In the genomic region with DNA sequence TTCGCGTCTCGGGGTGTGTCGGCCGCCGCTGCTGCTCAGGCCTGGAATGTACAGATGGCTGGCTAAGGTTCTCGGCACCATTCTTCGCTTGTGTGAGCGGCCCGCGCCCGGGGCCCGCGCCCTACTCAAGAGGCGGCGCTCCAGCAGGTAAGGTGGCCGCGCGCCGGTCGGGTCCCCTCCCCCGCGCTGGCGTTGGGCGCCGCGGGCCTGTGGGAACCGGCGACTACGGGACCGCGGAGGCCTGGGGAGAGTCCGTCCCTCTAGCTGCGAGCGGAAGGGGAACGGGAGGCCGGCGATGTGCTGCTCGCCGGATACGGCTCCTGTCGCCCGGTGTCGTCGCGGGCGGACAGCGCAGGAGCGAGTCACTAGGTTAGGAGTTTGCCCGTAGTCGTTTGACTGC, we compare ENCODE assay signal across 8 mouse cellular contexts. TPM values are rescaled to one million over a fixed set of nuclear protein-coding genes. Genes with fewer than 3 reads are reported as not detected.
DNase-seq lines count a peak whose midpoint lies in the region; ATAC-seq and TF ChIP-seq lines count a peak whose summit lies in the region.

No protein-coding gene starts in this region.

- peak; percentile 68 for ATAC-seq in forebrain, embryonic 12.5 days (ENCODE audit: low FRiP score)
- peak; percentile 69 for ATAC-seq in liver, embryonic 11.5 days (replicated peaks; ENCODE audit: low FRiP score)
- peak; percentile 74 for ATAC-seq in neural tube, embryonic 15.5 days (ENCODE audit: low FRiP score)

- no peak for TF ChIP-seq EP300 in heart, adult 2 months (IDR thresholded peaks at IDR 0.05; ENCODE audit: insufficient read depth, low read depth, low read length)

- intact Hi-C loops in heart, adult 2 months (cut with DNase I): loop anchor here (5.0 to 10.0 kb wide), 2 partner anchors 62 to 845 kb away; partner anchors contain the start of genes Dnajb11, Tbccd1 and Tmem41a

- no peaks in the 10 kb centered on the region for H3K27me3 ChIP-seq in heart, adult 2 months (ENCODE audit: control insufficient read depth, insufficient read depth, low read length)
- H3K27me3 ChIP-seq in E14TG2a.4 (ENCODE audit: insufficient read depth, low read length): no peaks in the 10 kb centered on the region; the same call in 1 of the 2 replicates
- H3K27me3 ChIP-seq in forebrain, embryonic 12.5 days: no peaks in the 10 kb centered on the region
- no peaks in the 10 kb centered on the region for H3K27me3 ChIP-seq in liver, embryonic 11.5 days (replicated peaks; ENCODE audit: control insufficient read depth, insufficient read depth, low read length)
- no peaks in the 10 kb centered on the region for H3K27me3 ChIP-seq in neural tube, embryonic 15.5 days (replicated peaks)

- TF ChIP-seq CTCF in heart, adult 2 months (IDR thresholded peaks at IDR 0.05): no peak
- TF ChIP-seq CTCF in E14TG2a.4 (conservative IDR thresholded peaks at IDR 0.05; ENCODE audit: low read length): no peak

- H3K4me2 ChIP-seq in forebrain, embryonic 12.5 days: peak overlapping the region; percentile 82
- H3K4me2 ChIP-seq in liver, embryonic 11.5 days: peak overlapping the region; percentile 70
- H3K4me2 ChIP-seq in neural tube, embryonic 15.5 days: peak overlapping the region; percentile 69

- peak overlapping the region; percentile 86 for H3K4me3 ChIP-seq in heart, adult 2 months
- H3K4me3 ChIP-seq in E14TG2a.4 (replicated peaks; ENCODE audit: low read length): peak overlapping the region; percentile 99
- peak overlapping the region; percentile 72 for H3K4me3 ChIP-seq in forebrain, embryonic 12.5 days (replicated peaks)
- peak overlapping the region; percentile 96 for H3K4me3 ChIP-seq in liver, embryonic 11.5 days (ENCODE audit: low read depth, low read length)
- H3K4me3 ChIP-seq in neural tube, embryonic 15.5 days (replicated peaks): peak overlapping the region; percentile 95

- no peaks in the 10 kb centered on the region for H3K36me3 ChIP-seq in heart, adult 2 months (ENCODE audit: control insufficient read depth, insufficient read depth, low read length)
- peaks cover 27% of the 10 kb centered on the region for H3K36me3 ChIP-seq in E14TG2a.4 (ENCODE audit: insufficient read depth, low read length)
- H3K36me3 ChIP-seq in forebrain, embryonic 12.5 days (replicated peaks): no peaks in the 10 kb centered on the region
- H3K36me3 ChIP-seq in liver, embryonic 11.5 days (ENCODE audit: control insufficient read depth, insufficient read depth, low read length): no peaks in the 10 kb centered on the region
- H3K36me3 ChIP-seq in neural tube, embryonic 15.5 days: no peaks in the 10 kb centered on the region

- peak overlapping the region; percentile 93 for H3K9ac ChIP-seq in heart, adult 2 months (ENCODE audit: low read depth, low read length)
- peak overlapping the region; percentile 76 for H3K9ac ChIP-seq in forebrain, embryonic 12.5 days
- peak overlapping the region; percentile 95 for H3K9ac ChIP-seq in liver, embryonic 11.5 days (ENCODE audit: low read depth, low read length)
- peak overlapping the region; percentile 82 for H3K9ac ChIP-seq in neural tube, embryonic 15.5 days (replicated peaks)

- H3K9me3 ChIP-seq in E14TG2a.4 (ENCODE audit: low read length): no peaks in the 10 kb centered on the region
- H3K9me3 ChIP-seq in forebrain, embryonic 12.5 days: no peaks in the 10 kb centered on the region
- H3K9me3 ChIP-seq in liver, embryonic 11.5 days (ENCODE audit: control insufficient read depth, low read length): no peaks in the 10 kb centered on the region
- no peaks in the 10 kb centered on the region for H3K9me3 ChIP-seq in neural tube, embryonic 15.5 days (replicated peaks)

- DNase-seq in heart, adult 2 months: no peak
- DNase-seq in heart, adult 11 months: no peak
- no peak for DNase-seq in liver, embryonic 11.5 days (ENCODE audit: low spot score)
- DNase-seq in layer of hippocampus, adult 9-11 months: no peak
- no peak for DNase-seq in right cerebral cortex, postnatal 4 days

- H3K79me2 ChIP-seq in heart, adult 2 months (replicated peaks; ENCODE audit: control insufficient read depth, insufficient read depth, low read length): no peaks in the 10 kb centered on the region

- H3K4me1 ChIP-seq in heart, adult 2 months (ENCODE audit: control insufficient read depth, insufficient read depth, low read length): peaks cover 3% of the 10 kb centered on the region
- peaks cover 53% of the 10 kb centered on the region for H3K4me1 ChIP-seq in E14TG2a.4 (replicated peaks; ENCODE audit: low read depth, low read length)
- H3K4me1 ChIP-seq in forebrain, embryonic 12.5 days: peaks cover 15% of the 10 kb centered on the region
- peaks cover 12% of the 10 kb centered on the region for H3K4me1 ChIP-seq in liver, embryonic 11.5 days (replicated peaks; ENCODE audit: control insufficient read depth, insufficient read depth, low read length)
- peaks cover 19% of the 10 kb centered on the region for H3K4me1 ChIP-seq in neural tube, embryonic 15.5 days

- peak overlapping the region; percentile 82 for H3K27ac ChIP-seq in heart, adult 2 months
- peak overlapping the region; percentile 72 for H3K27ac ChIP-seq in forebrain, embryonic 12.5 days
- H3K27ac ChIP-seq in liver, embryonic 11.5 days (ENCODE audit: low read depth, low read length): peak overlapping the region; percentile 84
- H3K27ac ChIP-seq in neural tube, embryonic 15.5 days (replicated peaks): peak overlapping the region; percentile 87

- whole genome bisulfite sequencing in heart, adult 2 months: under 1% methylated on average over 51 of the region's 51 CpGs
- under 1% methylated on average over 46 of the region's 51 CpGs for WGBS in forebrain, embryonic 12.5 days
- WGBS in liver, embryonic 11.5 days: under 1% methylated on average over 51 of the region's 51 CpGs
- whole genome bisulfite sequencing in neural tube, embryonic 15.5 days: under 1% methylated on average over 45 of the region's 51 CpGs

- no peak for TF ChIP-seq POLR2A in heart, adult 2 months (IDR thresholded peaks at IDR 0.05; ENCODE audit: insufficient read depth, low read depth, low read length)

RNA-seq across cellular contexts. Expression of gene Senp2, which starts 0.3 kb away (rescaled TPM):
- total RNA-seq in heart, adult 2 months (2021): 10 to 100 TPM; 20.2 to 24.1 TPM
- 5.9 and 16.3 TPM in 2 replicates for polyA plus RNA-seq in heart, adult 2 months (2012; rRNA removed)
- 69.5 and 70.3 TPM in 2 replicates for polyA plus RNA-seq in forebrain, embryonic 12.5 days (2016; fragmentation: Nextera tagmentation; extraction: Ambion mirVana)
- 65.1 and 70.5 TPM in 2 replicates for polyA plus RNA-seq in liver, embryonic 11.5 days (2014; fragmentation: Nextera tagmentation; extraction: Ambion mirVana)
- 44.8 and 48.3 TPM in 2 replicates for polyA plus RNA-seq in neural tube, embryonic 15.5 days (2015; fragmentation: Nextera tagmentation; extraction: Ambion mirVana)

RNA-seq across cellular contexts. Expression of gene Liph, which starts 14.1 kb away (rescaled TPM):
- total RNA-seq in heart, adult 2 months (2021): not detected
- 0.09 and 0.20 TPM in 2 replicates for polyA plus RNA-seq in heart, adult 2 months (2012; rRNA removed)
- polyA plus RNA-seq in forebrain, embryonic 12.5 days (2016; fragmentation: Nextera tagmentation; extraction: Ambion mirVana): 0.15 and 0.41 TPM in 2 replicates
- polyA plus RNA-seq in liver, embryonic 11.5 days (2014; fragmentation: Nextera tagmentation; extraction: Ambion mirVana): 1.5 and 2.3 TPM in 2 replicates
- polyA plus RNA-seq in neural tube, embryonic 15.5 days (2015; fragmentation: Nextera tagmentation; extraction: Ambion mirVana): 0.49 and 1.8 TPM in 2 replicates
